Mouse (Mus musculus): ENCODE measurements at regions not wholly inside any gene's neighbourhood (a gene's known extent, or its start where the extent isn't known, plus 50 kb on each side); places are given as distances from the start of the nearest gene placed in this dataset.
A peak's percentile ranks its signal among the peaks of the same experiment; 100 is the strongest.

- no peak for TF ChIP-seq GATA1 (IDR thresholded peaks at IDR 0.05; ENCODE audit: low read length)
- no peak for TF ChIP-seq TAL1 (IDR thresholded peaks at IDR 0.05; ENCODE audit: low read length)
- Histone ChIP-seq H3K9me3 (ENCODE audit: control insufficient read depth, low read length) (no peaks in the 10 kb centered on the region), H3K4me1 (ENCODE audit: control insufficient read depth) (peaks cover 4% of the 10 kb centered on the region; the same call in 1 of the 2 replicates), H3K36me3 (ENCODE audit: control insufficient read depth) (no peaks in the 10 kb centered on the region), H3K27me3 (ENCODE audit: control insufficient read depth) (no peaks in the 10 kb centered on the region), H3K4me3 (replicated peaks) (no peak overlapping the region)
Measured at GRCm38 (mm10) chr19:57541693-57542314, 69.0 kb upstream of the Atrnl1 start.

- Histone ChIP-seq H3K36me3 (ENCODE audit: control insufficient read depth) (no peaks in the 10 kb centered on the region), H3K9me3 (ENCODE audit: control insufficient read depth, low read length) (no peaks in the 10 kb centered on the region), H3K27me3 (ENCODE audit: control insufficient read depth) (no peaks in the 10 kb centered on the region), H3K4me3 (replicated peaks) (no peak overlapping the region), H3K4me1 (ENCODE audit: control insufficient read depth) (peaks cover 4% of the 10 kb centered on the region; the same call in 1 of the 2 replicates)
- TF ChIP-seq TAL1 (IDR thresholded peaks at IDR 0.05; ENCODE audit: low read length) (no peak), GATA1 (IDR thresholded peaks at IDR 0.05; ENCODE audit: low read length) (no peak)
Measured at GRCm38 (mm10) chr19:57542506-57542905, 68.3 kb upstream of the Atrnl1 start.

GRCm38 (mm10) chr19:57543681-57544214 is 67.1 kb upstream of the Atrnl1 start:
- no peaks in the 10 kb centered on the region for H3K36me3 ChIP-seq (ENCODE audit: control insufficient read depth)
- H3K9me3 ChIP-seq (ENCODE audit: control insufficient read depth, low read length), result no peaks in the 10 kb centered on the region
- H3K27me3 ChIP-seq (ENCODE audit: control insufficient read depth), result no peaks in the 10 kb centered on the region
- no peak overlapping the region for H3K4me3 ChIP-seq (replicated peaks)
- H3K4me1 ChIP-seq (ENCODE audit: control insufficient read depth), result peaks cover 4% of the 10 kb centered on the region; the same call in 1 of the 2 replicates
- TF ChIP-seq GATA1 (IDR thresholded peaks at IDR 0.05; ENCODE audit: low read length) (no peak), TAL1 (IDR thresholded peaks at IDR 0.05; ENCODE audit: low read length) (no peak)

DNA sequence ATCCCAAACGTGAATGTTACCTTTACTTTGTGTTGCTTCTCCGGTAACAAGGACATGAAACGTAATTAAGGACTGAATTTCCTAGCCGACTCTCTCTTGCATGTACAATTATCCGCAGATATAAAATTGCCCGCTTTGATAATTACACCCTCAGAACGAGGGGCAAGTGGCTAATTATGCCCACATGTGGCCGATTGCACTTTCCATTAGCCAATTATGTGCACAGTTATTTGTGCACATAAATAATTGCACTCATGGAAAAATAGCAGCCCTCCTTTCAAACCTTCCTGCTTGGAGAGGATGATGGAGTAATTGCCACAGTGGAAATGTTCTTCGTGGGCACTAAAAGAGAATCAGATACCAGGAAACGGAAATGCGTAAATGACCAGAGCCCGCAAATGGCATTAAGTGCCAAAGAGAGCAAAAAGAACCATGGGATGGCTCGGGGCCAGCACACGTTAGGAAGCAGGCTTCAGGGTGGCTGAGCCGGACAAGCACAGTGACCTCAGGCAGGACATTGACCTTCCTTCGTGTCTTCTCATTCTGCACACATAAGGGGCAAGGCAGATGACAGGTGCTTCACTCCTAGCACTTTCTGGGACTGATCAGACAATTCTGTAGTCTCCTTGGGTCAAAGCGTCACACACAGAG is 66.5 kb upstream of the Atrnl1 start:
- Histone ChIP-seq H3K36me3 (ENCODE audit: control insufficient read depth) (no peaks in the 10 kb centered on the region), H3K9me3 (ENCODE audit: control insufficient read depth, low read length) (no peaks in the 10 kb centered on the region), H3K4me3 (replicated peaks) (no peak overlapping the region), H3K27me3 (ENCODE audit: control insufficient read depth) (no peaks in the 10 kb centered on the region), H3K4me1 (ENCODE audit: control insufficient read depth) (peaks cover 2% of the 10 kb centered on the region; the same call in 1 of the 2 replicates)
- TF ChIP-seq GATA1 (IDR thresholded peaks at IDR 0.05; ENCODE audit: low read length) (no peak), TAL1 (IDR thresholded peaks at IDR 0.05; ENCODE audit: low read length) (0 out of 3 replicates have a peak, but pooled peaks have one; percentile 8)

DNA sequence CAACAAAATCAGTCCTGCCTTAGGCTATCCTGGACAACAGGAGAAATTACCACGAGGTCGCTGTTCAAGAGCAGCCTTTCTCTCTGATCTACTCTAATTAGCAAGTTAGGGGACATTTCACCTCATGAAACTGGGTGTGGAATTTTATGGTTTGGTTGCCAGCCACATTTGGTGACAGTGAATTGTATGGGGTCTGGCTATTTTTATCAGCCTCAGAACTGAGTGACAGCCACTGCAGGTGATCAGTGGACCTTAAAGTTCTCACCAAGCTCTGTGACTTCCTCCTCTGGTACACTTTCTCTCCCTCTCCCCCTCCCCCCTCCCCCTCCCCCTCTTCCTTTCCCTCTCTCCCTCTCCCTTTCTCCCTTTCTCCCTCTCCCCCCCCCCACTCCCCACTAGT is 65.8 kb upstream of the Atrnl1 start:
- Histone ChIP-seq H3K4me1 (ENCODE audit: control insufficient read depth) (peaks cover 2% of the 10 kb centered on the region; the same call in 1 of the 2 replicates), H3K36me3 (ENCODE audit: control insufficient read depth) (no peaks in the 10 kb centered on the region), H3K9me3 (ENCODE audit: control insufficient read depth, low read length) (no peaks in the 10 kb centered on the region), H3K27me3 (ENCODE audit: control insufficient read depth) (no peaks in the 10 kb centered on the region), H3K4me3 (replicated peaks) (no peak overlapping the region)
- no peak for TF ChIP-seq GATA1 (IDR thresholded peaks at IDR 0.05; ENCODE audit: low read length)
- no peak for TF ChIP-seq TAL1 (IDR thresholded peaks at IDR 0.05; ENCODE audit: low read length)

DNA sequence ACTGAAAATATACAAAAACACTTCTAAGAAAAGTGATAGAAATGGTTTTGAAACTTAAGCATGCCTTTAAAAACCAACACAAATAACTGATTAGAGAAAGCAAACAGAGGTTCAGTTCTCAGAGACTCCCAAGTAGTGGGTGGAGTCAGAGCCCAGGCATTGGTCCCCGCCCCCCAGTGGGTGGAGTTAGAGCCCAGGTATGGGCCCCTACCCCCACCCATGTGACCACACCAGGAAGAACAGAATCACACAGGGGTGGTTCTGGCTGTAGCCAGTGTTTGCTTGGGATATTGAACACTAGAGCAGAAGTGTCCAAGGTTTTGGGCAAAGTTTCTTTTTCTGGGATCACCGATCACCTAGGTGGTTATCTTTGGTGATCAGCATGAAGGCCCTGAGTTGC is 64.8 kb upstream of the Atrnl1 start:
- H3K4me3 ChIP-seq (replicated peaks), result no peak overlapping the region
- peaks cover 2% of the 10 kb centered on the region; the same call in 1 of the 2 replicates for H3K4me1 ChIP-seq (ENCODE audit: control insufficient read depth)
- TF ChIP-seq GATA1 (IDR thresholded peaks at IDR 0.05; ENCODE audit: low read length) (no peak), TAL1 (IDR thresholded peaks at IDR 0.05; ENCODE audit: low read length) (no peak)
- no peaks in the 10 kb centered on the region for H3K27me3 ChIP-seq (ENCODE audit: control insufficient read depth)
- H3K36me3 ChIP-seq (ENCODE audit: control insufficient read depth), result no peaks in the 10 kb centered on the region
- H3K9me3 ChIP-seq (ENCODE audit: control insufficient read depth, low read length), result no peaks in the 10 kb centered on the region

- Histone ChIP-seq H3K27me3 (ENCODE audit: control insufficient read depth) (no peaks in the 10 kb centered on the region), H3K4me3 (replicated peaks) (no peak overlapping the region), H3K9me3 (ENCODE audit: control insufficient read depth, low read length) (no peaks in the 10 kb centered on the region), H3K36me3 (ENCODE audit: control insufficient read depth) (no peaks in the 10 kb centered on the region), H3K4me1 (ENCODE audit: control insufficient read depth) (peaks cover 2% of the 10 kb centered on the region; the same call in 1 of the 2 replicates)
- TF ChIP-seq GATA1 (IDR thresholded peaks at IDR 0.05; ENCODE audit: low read length) (no peak), TAL1 (IDR thresholded peaks at IDR 0.05; ENCODE audit: low read length) (no peak)
Measured at GRCm38 (mm10) chr19:57546519-57546918, 64.3 kb upstream of the Atrnl1 start.

DNA sequence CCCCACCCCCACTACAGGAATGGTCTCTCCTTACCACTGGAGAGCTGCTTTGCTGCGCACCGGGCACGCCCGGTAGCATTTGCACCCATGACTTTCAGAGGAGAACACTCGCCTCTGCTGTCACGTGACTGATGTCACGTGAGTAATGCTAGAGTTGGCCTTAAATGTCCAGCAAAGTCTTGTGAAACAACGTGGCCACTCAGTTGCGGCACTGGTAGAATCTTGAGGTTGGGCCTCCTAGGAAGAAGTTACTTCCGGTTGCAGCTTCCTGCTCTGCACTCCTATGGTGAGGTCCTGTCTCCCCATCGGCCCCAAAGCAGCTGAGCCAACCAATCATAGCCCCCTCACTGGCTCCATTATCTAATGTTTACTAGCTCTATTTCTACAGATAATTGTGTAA is 62.7 kb upstream of the Atrnl1 start:
- H3K9me3 ChIP-seq (ENCODE audit: control insufficient read depth, low read length), result no peaks in the 10 kb centered on the region
- no peaks in the 10 kb centered on the region for H3K27me3 ChIP-seq (ENCODE audit: control insufficient read depth)
- H3K36me3 ChIP-seq (ENCODE audit: control insufficient read depth), result no peaks in the 10 kb centered on the region
- no peaks in the 10 kb centered on the region; the same call in 1 of the 2 replicates for H3K4me1 ChIP-seq (ENCODE audit: control insufficient read depth)
- H3K4me3 ChIP-seq (replicated peaks), result no peak overlapping the region
- TF ChIP-seq GATA1 (IDR thresholded peaks at IDR 0.05; ENCODE audit: low read length), result no peak
- TF ChIP-seq TAL1 (IDR thresholded peaks at IDR 0.05; ENCODE audit: low read length), result no peak

DNA sequence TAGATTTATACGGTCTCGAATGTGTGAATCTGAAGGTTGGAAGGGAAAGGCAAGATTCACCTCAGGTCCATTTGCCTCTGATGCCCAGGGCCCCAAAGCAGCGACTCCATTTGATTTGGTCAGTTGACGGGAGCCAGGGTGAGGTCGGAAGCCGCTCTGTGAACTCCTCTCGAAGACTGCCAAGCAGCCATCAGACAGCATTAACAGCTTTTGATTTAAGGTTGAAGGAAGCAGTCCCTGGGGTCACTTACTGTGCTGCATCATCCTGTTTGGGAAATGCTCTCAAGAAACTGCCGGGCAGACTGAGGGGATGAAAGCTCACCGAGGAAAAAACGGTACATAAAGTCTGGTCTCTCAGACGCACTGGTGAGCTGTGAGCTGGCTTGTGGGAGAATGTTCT is 62.2 kb upstream of the Atrnl1 start:
- no peak for TF ChIP-seq TAL1 (IDR thresholded peaks at IDR 0.05; ENCODE audit: low read length)
- TF ChIP-seq GATA1 (IDR thresholded peaks at IDR 0.05; ENCODE audit: low read length), result no peak
- H3K4me1 ChIP-seq (ENCODE audit: control insufficient read depth), result no peaks in the 10 kb centered on the region; the same call in 1 of the 2 replicates
- H3K4me3 ChIP-seq (replicated peaks), result no peak overlapping the region
- H3K36me3 ChIP-seq (ENCODE audit: control insufficient read depth), result no peaks in the 10 kb centered on the region
- no peaks in the 10 kb centered on the region for H3K9me3 ChIP-seq (ENCODE audit: control insufficient read depth, low read length)
- H3K27me3 ChIP-seq (ENCODE audit: control insufficient read depth), result no peaks in the 10 kb centered on the region

Data from erythroblast, embryonic 14.5 days (primary cell).